Mouse (Mus musculus): Measurements from ENCODE around the gene Hoxd1.

The Hoxd1 gene

GRCm38 (mm10) chr2:74762522-74763244 lies at the start of gene Hoxd1:
Gene Hoxd1, plus strand, starts transcription at chr2:74762980.
- CTCF ChIA-PET: no interaction called here

GRCm38 (mm10) chr2:74713239-74714150 lies 49.3 kb upstream of the Hoxd1 start:
- CTCF ChIA-PET: interaction anchor here (0.5 kb wide), 1 partner anchor 12 kb away, joined by 6 read pairs; no protein-coding TSS in a partner anchor

GRCm38 (mm10) chr2:74714156-74714789 lies 48.5 kb upstream of the Hoxd1 start:
- CTCF ChIA-PET: interaction anchor here (0.5 kb wide), 1 partner anchor 11 kb away, joined by 6 read pairs; no protein-coding TSS in a partner anchor

- CTCF ChIA-PET: no interaction called here
These were observed 47.9 kb upstream of the Hoxd1 start for GRCm38 (mm10) chr2:74714881-74715280.

- CTCF ChIA-PET: interaction anchor here (0.6 kb wide), 1 partner anchor 248 kb away, joined by 5 read pairs; no protein-coding TSS in a partner anchor
These were observed 47.1 kb upstream of the Hoxd1 start for GRCm38 (mm10) chr2:74715504-74716241.

- CTCF ChIA-PET: no interaction called here
These were observed 42.4 kb upstream of the Hoxd1 start for GRCm38 (mm10) chr2:74720384-74720783.

GRCm38 (mm10) chr2:74720955-74721491 lies 41.8 kb upstream of the Hoxd1 start:
- CTCF ChIA-PET: no interaction called here

GRCm38 (mm10) chr2:74721882-74722281 lies 40.9 kb upstream of the Hoxd1 start:
- CTCF ChIA-PET: no interaction called here

- CTCF ChIA-PET: interaction anchor here (0.6 kb wide), 1 partner anchor 1394 kb away, joined by 3 read pairs; no protein-coding TSS in a partner anchor
These were observed 39.8 kb upstream of the Hoxd1 start for GRCm38 (mm10) chr2:74722949-74723348.

- CTCF ChIA-PET: no interaction called here
These were observed 38.4 kb upstream of the Hoxd1 start for GRCm38 (mm10) chr2:74724244-74725015.

GRCm38 (mm10) chr2:74725171-74725570 lies 37.6 kb upstream of the Hoxd1 start:
- CTCF ChIA-PET: interaction anchor here (0.7 kb wide), 1 partner anchor 11 kb away, joined by 6 read pairs; no protein-coding TSS in a partner anchor

- CTCF ChIA-PET: no interaction called here
These were observed 36.2 kb upstream of the Hoxd1 start, which contains the start of gene Gm28230 for GRCm38 (mm10) chr2:74726551-74726950. Gene Gm28230, plus strand, starts transcription at chr2:74726728.

- CTCF ChIA-PET: no interaction called here
These were observed 35.7 kb upstream of the Hoxd1 start for GRCm38 (mm10) chr2:74726973-74727639.

GRCm38 (mm10) chr2:74727640-74728302 lies 35.0 kb upstream of the Hoxd1 start:
- CTCF ChIA-PET: no interaction called here

- CTCF ChIA-PET: no interaction called here
These were observed 34.5 kb upstream of the Hoxd1 start for GRCm38 (mm10) chr2:74728303-74728680.

GRCm38 (mm10) chr2:74730331-74730730 lies 32.4 kb upstream of the Hoxd1 start:
- CTCF ChIA-PET: interaction anchor here (0.6 to 0.7 kb wide), 3 partner anchors 24 to 1443 kb away, joined by 4 to 10 read pairs (median 5); no protein-coding TSS in a partner anchor

- CTCF ChIA-PET: interaction anchor here (0.6 kb wide), 1 partner anchor 25 kb away, joined by 4 read pairs; no protein-coding TSS in a partner anchor
These were observed 31.7 kb upstream of the Hoxd1 start for GRCm38 (mm10) chr2:74731055-74731454.

- CTCF ChIA-PET: no interaction called here
These were observed 30.8 kb upstream of the Hoxd1 start for GRCm38 (mm10) chr2:74731799-74732512.
